Mouse (Mus musculus) lung, postnatal 0 days (tissue): ENCODE measurements around the gene Pou4f2. TPM values are rescaled to one million over a fixed set of nuclear protein-coding genes. Genes with fewer than 3 reads are reported as not detected.

Experiments used
- ATAC-seq: fragments of 200-750 bp; cut with Nextera tagmentation; 2 replicates; pipeline ENCODE4 v1.8.0; 2017; ENCODE audit warnings: moderate library complexity
- DNase-seq: peaks from one replicate; pipeline ENCODE4 v3.0.0-alpha.2; 2016; ENCODE audit warnings: low spot score
- H3K27ac ChIP-seq: fragments of 300-500 bp; sonication (generic); 2 replicates; pipeline ENCODE4 v1.5.1; 2014; ENCODE audit warnings: antibody characterized with exemption, mild to moderate bottlenecking, low read length, mixed read lengths
- H3K27me3 ChIP-seq: fragments of 300-500 bp; sonication (generic); replicated peaks from 2 replicates; pipeline ENCODE4 v1.6.1; 2014; ENCODE audit warnings: low read length, mixed read lengths; ENCODE audit not compliant: insufficient read depth
- H3K36me3 ChIP-seq: fragments of 300-500 bp; sonication (generic); 2 replicates; pipeline ENCODE4 v1.6.1; 2014; ENCODE audit warnings: low read length, mixed read lengths; ENCODE audit not compliant: insufficient read depth
- H3K4me1 ChIP-seq: fragments of 300-500 bp; sonication (generic); 2 replicates; pipeline ENCODE4 v1.6.1; 2014; ENCODE audit warnings: antibody characterized with exemption, low read depth, low read length, mixed read lengths; ENCODE audit not compliant: insufficient read depth
- H3K4me2 ChIP-seq: fragments of 300-500 bp; sonication (generic); replicated peaks from 2 replicates; pipeline ENCODE4 v1.6.1; 2014; ENCODE audit warnings: low read depth, mild to moderate bottlenecking, low read length, moderate library complexity, mixed read lengths
- H3K4me3 ChIP-seq: fragments of 300-500 bp; sonication (generic); 2 replicates; pipeline ENCODE4 v1.5.1; 2014; ENCODE audit warnings: low read depth, low read length
- H3K9ac ChIP-seq: fragments of 300-500 bp; sonication (generic); replicated peaks from 2 replicates; pipeline ENCODE4 v1.6.1; 2014; ENCODE audit warnings: low read depth, mild to moderate bottlenecking
- H3K9me3 ChIP-seq: fragments of 300-500 bp; sonication (generic); 2 replicates; pipeline ENCODE4 v1.6.1; 2016; ENCODE audit warnings: low read length, mixed read lengths
- CTCF ChIP-seq: IDR thresholded peaks from 2 replicates; pipeline ENCODE4 v1.5.1; 2016; ENCODE audit warnings: antibody characterized with exemption, mild to moderate bottlenecking
- EP300 ChIP-seq: IDR thresholded peaks from 2 replicates; pipeline ENCODE4 v1.6.1; 2016; ENCODE audit warnings: antibody characterized with exemption, mild to moderate bottlenecking, control low read depth
- WGBS: fragments of 180-500 bp; shearing (Covaris S2); extraction: QIAGEN DNeasy Blood & Tissue Kit; methylation state at CpG from one replicate; pipeline ENCODE4 v1.1.7; 2014; 5-methylcytosine and 5-hydroxymethylcytosine counted together
- polyA plus RNA-seq: library from polyadenylated mRNA; unstranded; fragments of >200 nt; fragmentation: Nextera tagmentation; extraction: Ambion mirVana; gene quantifications from 2 replicates; pipeline ENCODE4 v1.2.1, GENCODE M21; 2015

Gene Pou4f2
- polyA plus RNA-seq, 1 experiment from 2014 or later: not detected

GRCm38 (mm10) chr8:78438121-78438520, 1.7 kb upstream of the Pou4f2 start:
- no peaks in the 10 kb centered on the region for H3K4me1 ChIP-seq
- WGBS: under 1% methylated on average over 15 of the region's 18 CpGs
- no peaks in the 10 kb centered on the region for H3K36me3 ChIP-seq
- H3K27me3 ChIP-seq: peaks cover 51% of the 10 kb centered on the region
- no peak; the same call in 1 of the 2 replicates for ATAC-seq
- H3K9me3 ChIP-seq: no peaks in the 10 kb centered on the region
- no peak overlapping the region for H3K4me3 ChIP-seq
- peak; percentile 69 for DNase-seq
- no peak overlapping the region for H3K4me2 ChIP-seq
- H3K9ac ChIP-seq: no peak overlapping the region
- no peak for TF ChIP-seq CTCF
- no peak for TF ChIP-seq EP300
- H3K27ac ChIP-seq: no peak overlapping the region

GRCm38 (mm10) chr8:78437140-78438045, 948 bp upstream of the Pou4f2 start:
- ATAC-seq: no peak
- Histone ChIP-seq H3K4me3 (no peak overlapping the region), H3K4me2 (no peak overlapping the region)

GRCm38 (mm10) chr8:78436661-78437060, 216 bp upstream of the Pou4f2 start:
- no peak overlapping the region for H3K27ac ChIP-seq

More at GRCm38 (mm10) chr8:78437140-78438045, 948 bp upstream of the Pou4f2 start:
- no peak for DNase-seq
- Histone ChIP-seq H3K27ac (no peak overlapping the region), H3K9ac (no peak overlapping the region), H3K9me3 (no peaks in the 10 kb centered on the region), H3K27me3 (peaks cover 57% of the 10 kb centered on the region), H3K36me3 (no peaks in the 10 kb centered on the region), H3K4me1 (no peaks in the 10 kb centered on the region)
- 5% methylated on average over 32 of the region's 32 CpGs for WGBS
- TF ChIP-seq CTCF: no peak
- TF ChIP-seq EP300: no peak

GRCm38 (mm10) chr8:78435624-78435960, 853 bp downstream of the Pou4f2 start:
- no peak for TF ChIP-seq EP300
- no peak for TF ChIP-seq CTCF
- no peak overlapping the region for H3K9ac ChIP-seq

More at GRCm38 (mm10) chr8:78436661-78437060, 216 bp upstream of the Pou4f2 start:
- H3K27me3 ChIP-seq: peaks cover 64% of the 10 kb centered on the region
- no peak for ATAC-seq
- H3K4me3 ChIP-seq: peak overlapping the region; percentile 23; the same call in 1 of the 2 replicates
- no peak overlapping the region for H3K9ac ChIP-seq
- no peaks in the 10 kb centered on the region for H3K36me3 ChIP-seq
- H3K4me2 ChIP-seq: peak overlapping the region; percentile 43; the same call in 1 of the 2 replicates
- no peak for DNase-seq
- WGBS: 3% methylated on average over 13 of the region's 25 CpGs
- TF ChIP-seq EP300 (no peak), CTCF (no peak)
- H3K4me1 ChIP-seq: no peaks in the 10 kb centered on the region
- no peaks in the 10 kb centered on the region for H3K9me3 ChIP-seq

GRCm38 (mm10) chr8:78434823-78435623, 1.4 kb downstream of the Pou4f2 start:
- no peaks in the 10 kb centered on the region for H3K36me3 ChIP-seq
- no peak for ATAC-seq
- no peak overlapping the region for H3K27ac ChIP-seq
- H3K27me3 ChIP-seq: peaks cover 69% of the 10 kb centered on the region
- H3K4me3 ChIP-seq: no peak overlapping the region
- H3K4me1 ChIP-seq: no peaks in the 10 kb centered on the region
- H3K4me2 ChIP-seq: no peak overlapping the region
- no peak for DNase-seq
- no peak overlapping the region for H3K9ac ChIP-seq
- TF ChIP-seq CTCF (no peak), EP300 (no peak)
- WGBS: 3% methylated on average over 60 of the region's 62 CpGs
- no peaks in the 10 kb centered on the region for H3K9me3 ChIP-seq

More at GRCm38 (mm10) chr8:78435624-78435960, 853 bp downstream of the Pou4f2 start:
- Histone ChIP-seq H3K4me2 (no peak overlapping the region), H3K4me1 (no peaks in the 10 kb centered on the region), H3K36me3 (no peaks in the 10 kb centered on the region), H3K27me3 (peaks cover 69% of the 10 kb centered on the region), H3K9me3 (no peaks in the 10 kb centered on the region), H3K4me3 (0 out of 2 replicates have a peak overlapping the region, but pooled peaks have one; percentile 23), H3K27ac (no peak overlapping the region)
- WGBS: 3% methylated on average over 18 of the region's 18 CpGs
- ATAC-seq (no peak), DNase-seq (no peak)

GRCm38 (mm10) chr8:78434340-78434739, 2.1 kb downstream of the Pou4f2 start:
- H3K4me1 ChIP-seq: no peaks in the 10 kb centered on the region
- no peak overlapping the region for H3K4me3 ChIP-seq
- no peak overlapping the region for H3K9ac ChIP-seq
- no peak overlapping the region for H3K27ac ChIP-seq
- no peak overlapping the region for H3K4me2 ChIP-seq
- H3K27me3 ChIP-seq: peaks cover 69% of the 10 kb centered on the region
- H3K36me3 ChIP-seq: no peaks in the 10 kb centered on the region
- DNase-seq: no peak
- TF ChIP-seq CTCF (no peak), EP300 (no peak)
- H3K9me3 ChIP-seq: no peaks in the 10 kb centered on the region
- WGBS: 4% methylated on average over 8 of the region's 8 CpGs
- no peak for ATAC-seq
